Comparison of ENCODE assay signal across 8 mouse cellular contexts in the genomic region with DNA sequence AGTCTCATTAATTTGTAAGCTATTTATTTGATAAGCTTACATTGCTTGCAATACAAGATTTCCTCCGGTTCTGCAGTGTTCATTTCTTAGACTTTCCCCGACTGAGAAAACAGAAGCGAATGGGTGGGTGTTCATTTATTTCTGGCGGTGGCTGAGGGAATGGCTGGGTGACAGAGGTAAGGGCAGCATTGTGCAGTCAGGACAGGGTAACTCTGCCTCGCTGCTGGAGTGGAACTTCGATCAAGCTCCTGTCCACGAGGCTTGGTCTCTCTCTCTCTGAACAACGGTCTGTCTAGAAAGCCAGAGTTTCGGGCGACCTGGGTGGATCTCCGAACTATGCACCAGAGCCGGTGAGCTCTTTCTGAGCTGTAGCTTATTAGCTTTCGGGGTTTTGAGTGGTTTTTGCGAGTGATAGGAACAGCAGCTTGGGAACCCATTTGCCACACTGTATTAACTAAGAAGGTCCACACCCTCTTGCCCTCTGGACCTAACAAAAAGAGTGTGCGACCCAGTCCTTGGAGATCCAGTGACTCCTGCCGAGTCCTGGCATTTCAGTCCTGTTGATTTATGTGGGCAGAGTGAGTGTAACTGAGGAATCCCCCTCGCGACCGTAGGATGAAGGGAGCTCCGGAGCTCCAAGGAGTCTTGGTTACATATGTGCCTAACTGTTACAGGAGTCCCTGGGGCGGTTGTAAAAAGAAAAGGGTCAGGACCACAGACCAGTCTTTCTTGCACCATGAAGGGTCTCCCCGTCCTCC. TPM values are rescaled to one million over a fixed set of nuclear protein-coding genes. Genes with fewer than 3 reads are reported as not detected.
DNase-seq lines count a peak whose midpoint lies in the region; ATAC-seq and TF ChIP-seq lines count a peak whose summit lies in the region.

No protein-coding gene starts in this region.

- no peaks in the 10 kb centered on the region for H3K79me2 ChIP-seq in myocyte (ENCODE audit: control insufficient read depth, insufficient read depth)

- no peak for TF ChIP-seq POLR2A in testis, adult 2 months (IDR thresholded peaks at IDR 0.05; ENCODE audit: control insufficient read depth, low read depth, low read length)
- TF ChIP-seq POLR2A in myocyte (IDR thresholded peaks at IDR 0.05; ENCODE audit: insufficient read length, low read depth), result no peak

- intact Hi-C loops in left cerebral cortex, postnatal 14 days (cut with DNase I), result no loop called here

- H3K9me3 ChIP-seq in forebrain, embryonic 16.5 days (ENCODE audit: control insufficient read depth, low read length), result no peaks in the 10 kb centered on the region

- H3K36me3 ChIP-seq in testis, adult 2 months (ENCODE audit: control insufficient read depth, insufficient read depth, low read length), result no peaks in the 10 kb centered on the region
- H3K36me3 ChIP-seq in forebrain, embryonic 16.5 days (ENCODE audit: control insufficient read depth, insufficient read depth), result no peaks in the 10 kb centered on the region
- H3K36me3 ChIP-seq in myocyte (ENCODE audit: control insufficient read depth, insufficient read depth), result no peaks in the 10 kb centered on the region

- H3ac ChIP-seq in myocyte (ENCODE audit: control insufficient read depth, insufficient read length), result no peak overlapping the region

- ATAC-seq in forebrain, embryonic 16.5 days, result peak; percentile 3; the same call in 1 of the 2 replicates
- no peak for ATAC-seq in CD4-positive, CD25-positive, alpha-beta regulatory T cell, adult 4 months

- H3K4me2 ChIP-seq in forebrain, embryonic 16.5 days (ENCODE audit: low read length), result peak overlapping the region; percentile 75
- H3K4me2 ChIP-seq in myocyte (ENCODE audit: low read depth), result peak overlapping the region; percentile 86

- H3K4me1 ChIP-seq in testis, adult 2 months (ENCODE audit: control insufficient read depth, insufficient read depth, low read length), result peaks cover 15% of the 10 kb centered on the region
- peaks cover 10% of the 10 kb centered on the region for H3K4me1 ChIP-seq in forebrain, embryonic 16.5 days (replicated peaks; ENCODE audit: control insufficient read depth, insufficient read depth, low read length)

- no peak for DNase-seq in testis, postnatal 14 days (ENCODE audit: low spot score)
- DNase-seq in kidney, postnatal 14 days, result peak; percentile 9
- DNase-seq in frontal cortex, postnatal 10 days (ENCODE audit: low spot score in 2 of 2), result no peak
- DNase-seq in left cerebral cortex, postnatal 14 days (ENCODE audit: low spot score in 2 of 2), result no peak

- peak overlapping the region; percentile 50 for H3K4me3 ChIP-seq in testis, adult 2 months (ENCODE audit: control insufficient read depth, low read depth, low read length)
- H3K4me3 ChIP-seq in forebrain, embryonic 16.5 days (replicated peaks; ENCODE audit: low read length), result peak overlapping the region; percentile 56
- peak overlapping the region; percentile 17 for H3K4me3 ChIP-seq in myocyte

- WGBS in forebrain, embryonic 16.5 days, result 17% methylated on average over 22 of the region's 22 CpGs

- H3K27me3 ChIP-seq in testis, adult 2 months (ENCODE audit: control insufficient read depth, insufficient read depth, low read length), result peaks cover 2% of the 10 kb centered on the region; the same call in 1 of the 2 replicates
- H3K27me3 ChIP-seq in forebrain, embryonic 16.5 days (replicated peaks; ENCODE audit: control insufficient read depth, insufficient read depth, low read length), result peaks cover 4% of the 10 kb centered on the region; the same call in 1 of the 2 replicates
- H3K27me3 ChIP-seq in myocyte (ENCODE audit: control insufficient read depth, insufficient read depth, insufficient read length), result no peaks in the 10 kb centered on the region

- peak overlapping the region; percentile 67 for H3K9ac ChIP-seq in forebrain, embryonic 16.5 days (replicated peaks; ENCODE audit: low read depth, low read length)

- no peak for TF ChIP-seq CTCF in testis, adult 2 months (IDR thresholded peaks at IDR 0.05; ENCODE audit: control insufficient read depth, insufficient read depth, insufficient replicate concordance, low read depth, low read length)

- no peak overlapping the region for H3K27ac ChIP-seq in testis, adult 2 months (ENCODE audit: control insufficient read depth, insufficient read depth, low read depth, low read length)
- no peak overlapping the region for H3K27ac ChIP-seq in forebrain, embryonic 16.5 days (ENCODE audit: low read length)

TF ChIP-seq in myocyte, 11 proteins besides CTCF, POLR2A, EP300 and RAD21:
- no peak for TF ChIP-seq REST (IDR thresholded peaks at IDR 0.05; ENCODE audit: insufficient read depth, insufficient read length)
- no peak for TF ChIP-seq CEBPB (IDR thresholded peaks at IDR 0.05; ENCODE audit: insufficient read depth, poor library complexity, severe bottlenecking)
- no peak for TF ChIP-seq MAX (IDR thresholded peaks at IDR 0.05; ENCODE audit: low read depth)
- TF ChIP-seq SRF (IDR thresholded peaks at IDR 0.05; ENCODE audit: control insufficient read depth, insufficient read length, low read depth), result no peak
- no peak for TF ChIP-seq MYOG (IDR thresholded peaks at IDR 0.05; ENCODE audit: control insufficient read depth in 1 of 3, insufficient read depth in 1 of 3, insufficient read length in 2 of 3, low read depth in 2 of 3)
- no peak for TF ChIP-seq MYOD1 (IDR thresholded peaks at IDR 0.05; ENCODE audit: control insufficient read depth in 1 of 3, insufficient read length in 2 of 3, low read depth in 2 of 3)
- no peak for TF ChIP-seq USF1 (IDR thresholded peaks at IDR 0.05; ENCODE audit: low read depth)
- no peak for TF ChIP-seq TCF12 (IDR thresholded peaks at IDR 0.05; ENCODE audit: insufficient read depth, poor library complexity, severe bottlenecking)
- TF ChIP-seq E2F4 (IDR thresholded peaks at IDR 0.05; ENCODE audit: insufficient read depth), result no peak
- TF ChIP-seq TCF3 (IDR thresholded peaks at IDR 0.05; ENCODE audit: insufficient read length, low read depth), result no peak
- no peak for TF ChIP-seq POLR2AphosphoS2 (IDR thresholded peaks at IDR 0.05; ENCODE audit: insufficient read length, low read depth)

RNA-seq across cellular contexts. Expression of a gene that starts 0.5 kb away (rescaled TPM):
- 2.7 and 3.0 TPM in 2 replicates for polyA plus RNA-seq in testis, adult 2 months (2012; rRNA removed)
- 3.1 and 5.1 TPM in 2 replicates for polyA plus RNA-seq in forebrain, embryonic 16.5 days (2015; fragmentation: Nextera tagmentation; extraction: Ambion mirVana)
- polyA plus RNA-seq in myocyte (2012; fragmentation: generic; extraction: Trizol), result 0.52 TPM
- polyA plus RNA-seq in CD4-positive, CD25-positive, alpha-beta regulatory T cell, adult 4 months (2017; shearing (Covaris generic)), result 1 to 10 TPM; 1.3 to 1.7 TPM
- 1 to 10 TPM; 8.0 to 9.3 TPM for total RNA-seq in left cerebral cortex, postnatal 14 days (2021)

RNA-seq across cellular contexts. Expression of a gene that starts 54.6 kb away (rescaled TPM):
- 299 and 314 TPM in 2 replicates for polyA plus RNA-seq in testis, adult 2 months (2012; rRNA removed)
- polyA plus RNA-seq in forebrain, embryonic 16.5 days (2015; fragmentation: Nextera tagmentation; extraction: Ambion mirVana), result not detected in 2 replicates
- polyA plus RNA-seq in myocyte (2012; fragmentation: generic; extraction: Trizol), result not detected
- polyA plus RNA-seq in CD4-positive, CD25-positive, alpha-beta regulatory T cell, adult 4 months (2017; shearing (Covaris generic)), result not detected
- not detected for total RNA-seq in left cerebral cortex, postnatal 14 days (2021)

Comparison
In these comparisons a context has a peak if more than half of its experiments do, and no peak if none do; other contexts are left out.
1. RNA of a gene that starts 54.6 kb away (polyA plus RNA-seq): 299 to 314 TPM in testis, adult 2 months; not detected in forebrain, embryonic 16.5 days, not detected in CD4-positive, CD25-positive, alpha-beta regulatory T cell, adult 4 months and not detected in myocyte (single experiment); every median in the first group is over 100 times any median in the second.
2. Peak in every context shown above with its lines, with median percentiles within 50 percentile points of each other: H3K4me3 ChIP-seq.